Mouse (Mus musculus) lung, postnatal 0 days (tissue): ENCODE data around the gene Gad2. TPM values are rescaled to one million over a fixed set of nuclear protein-coding genes. Genes with fewer than 3 reads are reported as not detected.

Experiments
- ATAC-seq: fragments of 200-750 bp; cut with Nextera tagmentation; 2 replicates; pipeline ENCODE4 v1.8.0; 2017; ENCODE audit warnings: moderate library complexity
- DNase-seq: peaks from one replicate; pipeline ENCODE4 v3.0.0-alpha.2; 2016; ENCODE audit warnings: low spot score
- H3K27ac ChIP-seq: fragments of 300-500 bp; sonication (generic); 2 replicates; pipeline ENCODE4 v1.5.1; 2014; ENCODE audit warnings: antibody characterized with exemption, mild to moderate bottlenecking, low read length, mixed read lengths
- H3K27me3 ChIP-seq: fragments of 300-500 bp; sonication (generic); replicated peaks from 2 replicates; pipeline ENCODE4 v1.6.1; 2014; ENCODE audit warnings: low read length, mixed read lengths; ENCODE audit not compliant: insufficient read depth
- H3K36me3 ChIP-seq: fragments of 300-500 bp; sonication (generic); 2 replicates; pipeline ENCODE4 v1.6.1; 2014; ENCODE audit warnings: low read length, mixed read lengths; ENCODE audit not compliant: insufficient read depth
- H3K4me1 ChIP-seq: fragments of 300-500 bp; sonication (generic); 2 replicates; pipeline ENCODE4 v1.6.1; 2014; ENCODE audit warnings: antibody characterized with exemption, low read depth, low read length, mixed read lengths; ENCODE audit not compliant: insufficient read depth
- H3K4me2 ChIP-seq: fragments of 300-500 bp; sonication (generic); replicated peaks from 2 replicates; pipeline ENCODE4 v1.6.1; 2014; ENCODE audit warnings: low read depth, mild to moderate bottlenecking, low read length, moderate library complexity, mixed read lengths
- H3K4me3 ChIP-seq: fragments of 300-500 bp; sonication (generic); 2 replicates; pipeline ENCODE4 v1.5.1; 2014; ENCODE audit warnings: low read depth, low read length
- H3K9ac ChIP-seq: fragments of 300-500 bp; sonication (generic); replicated peaks from 2 replicates; pipeline ENCODE4 v1.6.1; 2014; ENCODE audit warnings: low read depth, mild to moderate bottlenecking
- H3K9me3 ChIP-seq: fragments of 300-500 bp; sonication (generic); 2 replicates; pipeline ENCODE4 v1.6.1; 2016; ENCODE audit warnings: low read length, mixed read lengths
- CTCF ChIP-seq: IDR thresholded peaks from 2 replicates; pipeline ENCODE4 v1.5.1; 2016; ENCODE audit warnings: antibody characterized with exemption, mild to moderate bottlenecking
- EP300 ChIP-seq: IDR thresholded peaks from 2 replicates; pipeline ENCODE4 v1.6.1; 2016; ENCODE audit warnings: antibody characterized with exemption, mild to moderate bottlenecking, control low read depth
- WGBS: fragments of 180-500 bp; shearing (Covaris S2); extraction: QIAGEN DNeasy Blood & Tissue Kit; methylation state at CpG from one replicate; pipeline ENCODE4 v1.1.7; 2014; 5-methylcytosine and 5-hydroxymethylcytosine counted together
- microRNA-seq: library from miRNA; unstranded; fragments of <30 nt; microRNA quantifications from one replicate; pipeline ENCODE4, GENCODE M21; 2016
- polyA plus RNA-seq: library from polyadenylated mRNA; unstranded; fragments of >200 nt; fragmentation: Nextera tagmentation; extraction: Ambion mirVana; gene quantifications from 2 replicates; pipeline ENCODE4 v1.2.1, GENCODE M21; 2015

Gad2 gene
- polyA plus RNA-seq, 1 experiment from 2014 or later: not detected

- no peak overlapping the region for H3K4me2 ChIP-seq
- H3K4me1 ChIP-seq: no peaks in the 10 kb centered on the region
- H3K4me3 ChIP-seq: no peak overlapping the region
- TF ChIP-seq EP300: no peak
- TF ChIP-seq CTCF: no peak
- no peaks in the 10 kb centered on the region for H3K27me3 ChIP-seq
- H3K27ac ChIP-seq: no peak overlapping the region
- DNase-seq (no peak), ATAC-seq (no peak)
- H3K9ac ChIP-seq: no peak overlapping the region
- 73% methylated on average over 1 of the region's 1 CpGs for WGBS
- H3K36me3 ChIP-seq: no peaks in the 10 kb centered on the region
- H3K9me3 ChIP-seq: no peaks in the 10 kb centered on the region
These were observed 105.1 kb downstream of the Gad2 start for GRCm38 (mm10) chr2:22727113-22727512.

GRCm38 (mm10) chr2:22736134-22736533 lies 114.1 kb downstream of the Gad2 start:
- Histone ChIP-seq H3K27me3 (no peaks in the 10 kb centered on the region), H3K9ac (no peak overlapping the region), H3K36me3 (no peaks in the 10 kb centered on the region), H3K4me3 (no peak overlapping the region), H3K9me3 (no peaks in the 10 kb centered on the region), H3K27ac (no peak overlapping the region), H3K4me1 (no peaks in the 10 kb centered on the region), H3K4me2 (no peak overlapping the region)
- WGBS: 64% methylated on average over 2 of the region's 2 CpGs
- DNase-seq (no peak), ATAC-seq (no peak)
- TF ChIP-seq EP300 (no peak), CTCF (no peak)

- H3K4me3 ChIP-seq: no peak overlapping the region
- TF ChIP-seq CTCF (no peak), EP300 (no peak)
- no peak overlapping the region for H3K9ac ChIP-seq
- H3K36me3 ChIP-seq: no peaks in the 10 kb centered on the region
- no peaks in the 10 kb centered on the region for H3K9me3 ChIP-seq
- no peaks in the 10 kb centered on the region for H3K27me3 ChIP-seq
- ATAC-seq (no peak), DNase-seq (peak; percentile 52)
- no peaks in the 10 kb centered on the region for H3K4me1 ChIP-seq
- no peak overlapping the region for H3K27ac ChIP-seq
- 56% methylated on average over 1 of the region's 1 CpGs for WGBS
- H3K4me2 ChIP-seq: no peak overlapping the region
These were observed 117.4 kb downstream of the Gad2 start for GRCm38 (mm10) chr2:22739369-22739768.

GRCm38 (mm10) chr2:22740441-22740840 lies 118.4 kb downstream of the Gad2 start:
- H3K9me3 ChIP-seq: no peaks in the 10 kb centered on the region
- H3K4me1 ChIP-seq: no peaks in the 10 kb centered on the region
- no peak overlapping the region for H3K4me3 ChIP-seq
- no peak overlapping the region for H3K27ac ChIP-seq
- 79% methylated on average over 1 of the region's 1 CpGs for WGBS
- H3K36me3 ChIP-seq: no peaks in the 10 kb centered on the region
- H3K9ac ChIP-seq: no peak overlapping the region
- ATAC-seq (no peak), DNase-seq (no peak)
- no peak overlapping the region for H3K4me2 ChIP-seq
- H3K27me3 ChIP-seq: no peaks in the 10 kb centered on the region
- TF ChIP-seq CTCF (no peak), EP300 (no peak)

- Histone ChIP-seq H3K4me1 (no peaks in the 10 kb centered on the region), H3K36me3 (no peaks in the 10 kb centered on the region), H3K27ac (no peak overlapping the region), H3K27me3 (no peaks in the 10 kb centered on the region), H3K4me2 (no peak overlapping the region), H3K4me3 (no peak overlapping the region), H3K9ac (no peak overlapping the region), H3K9me3 (no peaks in the 10 kb centered on the region)
- peak; percentile 31; the same call in 1 of the 2 replicates for TF ChIP-seq CTCF
- no peak for TF ChIP-seq EP300
- DNase-seq (no peak), ATAC-seq (no peak)
- WGBS: 39% methylated on average over 3 of the region's 3 CpGs
These were observed 119.2 kb downstream of the Gad2 start for GRCm38 (mm10) chr2:22741222-22741621.

Small RNA genes lying within 50 kb of the gene (microRNA-seq; reads per million reads assigned to microRNA genes)
- gene Gm23636: not detected
- gene Mir3967: not detected

Other genes with a start within 250 kb of the Gad2 start
- gene Apbb1ip, start 151.9 kb downstream of the Gad2 start, polyA plus RNA-seq: 5.3 and 5.5 TPM in 2 replicates